Mouse (Mus musculus): ENCODE results near the gene Gm49380. TPM values are rescaled to one million over a fixed set of nuclear protein-coding genes. Genes with fewer than 3 reads are reported as not detected.

Gm49380 gene
- total RNA-seq, 2 experiments from 2014 or later, result 0.11 TPM; not detected in 1

GRCm38 (mm10) chr9:44037106-44037505, 76.2 kb downstream of the Gm49380 start:
- no peak for DNase-seq (ENCODE audit: low spot score)
- intact Hi-C loops (cut with DNase I), result no loop called here

GRCm38 (mm10) chr9:44033957-44034727, 79.2 kb downstream of the Gm49380 start:
- intact Hi-C loops (cut with DNase I), result no loop called here
- no peak for DNase-seq (ENCODE audit: low spot score)

- intact Hi-C loops (cut with DNase I), result no loop called here
- DNase-seq (ENCODE audit: low spot score), result no peak
Measured at GRCm38 (mm10) chr9:44033317-44033716, 80.0 kb downstream of the Gm49380 start.

- no peak for DNase-seq (ENCODE audit: low spot score)
- intact Hi-C loops (cut with DNase I), result no loop called here
Measured at GRCm38 (mm10) chr9:44031946-44032345, 81.4 kb downstream of the Gm49380 start.

- no peak for DNase-seq (ENCODE audit: low spot score)
- intact Hi-C loops (cut with DNase I), result no loop called here
Measured at GRCm38 (mm10) chr9:44031079-44031478, 82.2 kb downstream of the Gm49380 start.

GRCm38 (mm10) chr9:44030646-44031045, 82.7 kb downstream of the Gm49380 start:
- intact Hi-C loops (cut with DNase I), result no loop called here
- no peak for DNase-seq (ENCODE audit: low spot score)

GRCm38 (mm10) chr9:44029580-44030236, 83.6 kb downstream of the Gm49380 start:
- DNase-seq (ENCODE audit: low spot score), result no peak
- intact Hi-C loops (cut with DNase I), result loop anchor here (2.0 kb wide), 1 partner anchor 15 kb away; no protein-coding TSS in a partner anchor

- no peak for DNase-seq (ENCODE audit: low spot score)
- intact Hi-C loops (cut with DNase I), result no loop called here
Measured at GRCm38 (mm10) chr9:44024096-44024495, 89.2 kb downstream of the Gm49380 start.

- intact Hi-C loops (cut with DNase I), result no loop called here
- DNase-seq (ENCODE audit: low spot score), result no peak
Measured at GRCm38 (mm10) chr9:44022100-44022847, 91.0 kb downstream of the Gm49380 start.

GRCm38 (mm10) chr9:44020001-44020400, 93.3 kb downstream of the Gm49380 start:
- intact Hi-C loops (cut with DNase I), result no loop called here

GRCm38 (mm10) chr9:44017846-44018245, 95.5 kb downstream of the Gm49380 start:
- intact Hi-C loops (cut with DNase I), result no loop called here
- DNase-seq (ENCODE audit: low spot score), result no peak

More at GRCm38 (mm10) chr9:44020001-44020400, 93.3 kb downstream of the Gm49380 start:
- no peak for DNase-seq (ENCODE audit: low spot score)

Other genes starting within 250 kb of the Gm49380 start
- 10 to 100 TPM; 13.9 to 22.2 TPM for gene Thy1, start 70.1 kb downstream of the Gm49380 start, total RNA-seq (2021)
- gene Usp2, start 46.5 kb downstream of the Gm49380 start, total RNA-seq (2021), result 100 to 1,000 TPM in 1 of 2 experiments, 10 to 100 TPM in 1; 77.7 to 191 TPM
- not detected for gene Mfrp, start 11.8 kb downstream of the Gm49380 start, total RNA-seq (2021)
- gene C1qtnf5, start 6.3 kb downstream of the Gm49380 start, total RNA-seq (2021), result 10 to 100 TPM in 1 of 2 experiments, 1 to 10 TPM in 1; 9.7 to 10.9 TPM
- gene Rnf26, start within 50 bp of the Gm49380 start, total RNA-seq (2021), result 1 to 10 TPM; 7.7 to 8.1 TPM
- gene Mcam, start 21.0 kb upstream of the Gm49380 start, total RNA-seq (2021), result 10 to 100 TPM; 38.9 to 40.4 TPM
- 10 to 100 TPM; 18.6 to 22.4 TPM for gene Cbl, start 120.5 kb upstream of the Gm49380 start, total RNA-seq (2021)
- gene Ccdc153, start 127.2 kb upstream of the Gm49380 start, total RNA-seq (2021), result not detected
- gene Pdzd3, start 138.0 kb upstream of the Gm49380 start, total RNA-seq (2021), result 1 to 10 TPM; 4.3 to 4.4 TPM
- gene Nlrx1, start 155.1 kb upstream of the Gm49380 start, total RNA-seq (2021), result 10 to 100 TPM; 19.4 to 20.7 TPM
- gene Abcg4, start 175.1 kb upstream of the Gm49380 start, total RNA-seq (2021), result under 1 TPM; 0.34 to 0.42 TPM
- 10 to 100 TPM in 1 of 2 experiments, 1 to 10 TPM in 1; 7.9 to 12.7 TPM for gene Hinfp, start 192.2 kb upstream of the Gm49380 start, total RNA-seq (2021)
- gene C2cd2l, start 206.8 kb upstream of the Gm49380 start, total RNA-seq (2021), result 10 to 100 TPM; 11.7 to 13.9 TPM
- gene Dpagt1, start 212.5 kb upstream of the Gm49380 start, total RNA-seq (2021), result 10 to 100 TPM; 18.6 to 19.6 TPM
- 10 to 100 TPM; 14.6 to 15.6 TPM for gene H2afx, start 221.2 kb upstream of the Gm49380 start, total RNA-seq (2021)
- 10 to 100 TPM; 46.3 to 47.0 TPM for gene Hmbs, start 230.7 kb upstream of the Gm49380 start, total RNA-seq (2021)
- gene Vps11, start 248.2 kb upstream of the Gm49380 start, total RNA-seq (2021), result 10 to 100 TPM; 14.3 to 14.8 TPM

All from heart, postnatal 25 days (tissue).